Mouse (Mus musculus): ENCODE results near the gene Olfr1415.
"Not testable (repeated sequence)": the region's sequence is repeated elsewhere in the genome, so short reads cannot be mapped to it uniquely, and the experiment has no call there.

Gene Olfr1415

GRCm38 (mm10) chr1:92496001-92496400 lies at the start of gene Olfr1415:
Olfr1415 (minus strand) TSS chr1:92496101.
- DNase-seq (ENCODE audit: low read depth, low spot score), result no peak

- peak; percentile 41 for DNase-seq (ENCODE audit: low read depth, low spot score)
Measured at GRCm38 (mm10) chr1:92539071-92539470, 43.2 kb upstream of the Olfr1415 start.

GRCm38 (mm10) chr1:92536972-92537371 lies 41.1 kb upstream of the Olfr1415 start:
- peak; percentile 89 for DNase-seq (ENCODE audit: low read depth, low spot score)

GRCm38 (mm10) chr1:92523764-92524163 lies 27.9 kb upstream of the Olfr1415 start:
- DNase-seq (ENCODE audit: low read depth, low spot score), result no peak

- peak; percentile 48 for DNase-seq (ENCODE audit: low read depth, low spot score)
Measured at GRCm38 (mm10) chr1:92521376-92521775, 25.5 kb upstream of the Olfr1415 start.

GRCm38 (mm10) chr1:92519046-92519445 lies 23.1 kb upstream of the Olfr1415 start:
- DNase-seq (ENCODE audit: low read depth, low spot score), result no peak

GRCm38 (mm10) chr1:92518561-92518960 lies 22.7 kb upstream of the Olfr1415 start, which contains the start of gene Olfr1414:
Olfr1414 (minus strand) TSS chr1:92518661.
- DNase-seq (ENCODE audit: low read depth, low spot score), result no peak

- no peak for DNase-seq (ENCODE audit: low read depth, low spot score)
Measured at GRCm38 (mm10) chr1:92515390-92515789, 19.5 kb upstream of the Olfr1415 start.

- DNase-seq (ENCODE audit: low read depth, low spot score), result not testable (repeated sequence)
Measured at GRCm38 (mm10) chr1:92511646-92512045, 15.7 kb upstream of the Olfr1415 start.

GRCm38 (mm10) chr1:92485013-92485412 lies 10.9 kb downstream of the Olfr1415 start, which contains the start of gene Olfr1416:
Olfr1416 (minus strand) TSS chr1:92485113.
- no peak for DNase-seq (ENCODE audit: low read depth, low spot score)

- DNase-seq (ENCODE audit: low read depth, low spot score), result no peak
Measured at GRCm38 (mm10) chr1:92474066-92474578, 21.8 kb downstream of the Olfr1415 start.

- DNase-seq (ENCODE audit: low read depth, low spot score), result peak; percentile 96
Measured at GRCm38 (mm10) chr1:92473165-92474041, 22.5 kb downstream of the Olfr1415 start, which contains the start of gene Ndufa10. Ndufa10 (minus strand) TSS chr1:92473860.

- no peak for DNase-seq (ENCODE audit: low read depth, low spot score)
Measured at GRCm38 (mm10) chr1:92468891-92469290, 27.0 kb downstream of the Olfr1415 start.

GRCm38 (mm10) chr1:92458416-92458815 lies 37.5 kb downstream of the Olfr1415 start:
- no peak for DNase-seq (ENCODE audit: low read depth, low spot score)

- no peak for DNase-seq (ENCODE audit: low read depth, low spot score)
Measured at GRCm38 (mm10) chr1:92457758-92458157, 38.1 kb downstream of the Olfr1415 start.

- DNase-seq (ENCODE audit: low read depth, low spot score), result peak; percentile 56
Measured at GRCm38 (mm10) chr1:92453751-92454445, 42.0 kb downstream of the Olfr1415 start.

- no peak for DNase-seq (ENCODE audit: low read depth, low spot score)
Measured at GRCm38 (mm10) chr1:92448293-92448692, 47.6 kb downstream of the Olfr1415 start.

GRCm38 (mm10) chr1:92441453-92442063 lies 54.3 kb downstream of the Olfr1415 start:
- DNase-seq (ENCODE audit: low read depth, low spot score), result no peak

GRCm38 (mm10) chr1:92440066-92440750 lies 55.7 kb downstream of the Olfr1415 start:
- DNase-seq (ENCODE audit: low read depth, low spot score), result no peak
